In genomic region chr6:25965452-25965851, GRCm38 (mm10) we compare ENCODE assay signal across 17 mouse cellular contexts.
"Had no signal": no experiment of that assay in that cellular context is flagged by ENCODE, and none has a peak within 500 bp of the region (broad histone marks: within the 10 kb centered on the region; RNA-seq: fewer than 3 reads in every experiment).

No protein-coding gene starts in this region.

- H3K27me3 ChIP-seq: neural tube, embryonic 12.5 days; neural tube, embryonic 13.5 days; neural tube, embryonic 15.5 days; stomach, embryonic 15.5 days had no signal

- H3K36me3 ChIP-seq: neural tube, embryonic 12.5 days; neural tube, embryonic 13.5 days; neural tube, embryonic 15.5 days; stomach, embryonic 15.5 days had no signal

- H3K27ac ChIP-seq: neural tube, embryonic 12.5 days; neural tube, embryonic 13.5 days; neural tube, embryonic 15.5 days; stomach, embryonic 15.5 days; stomach, postnatal 0 days had no signal

- DNase-seq: retina, postnatal 1 day; right cerebral cortex, adult 18-20 months; right cerebral cortex, postnatal 14 days; right cerebral cortex, postnatal 25 days; right cerebral cortex, postnatal 4 days; spleen, adult 18-20 months; thymus, adult 18-20 months; thymus, adult 2 months; thymus, postnatal 14 days; thymus, postnatal 25 days; thymus, postnatal 36 days; thymus, postnatal 4 days had no signal

- H3K4me1 ChIP-seq: neural tube, embryonic 12.5 days; neural tube, embryonic 13.5 days; neural tube, embryonic 15.5 days; stomach, embryonic 15.5 days had no signal

- H3K9ac ChIP-seq: neural tube, embryonic 12.5 days; neural tube, embryonic 13.5 days; neural tube, embryonic 15.5 days; stomach, embryonic 15.5 days had no signal

- H3K9me3 ChIP-seq: neural tube, embryonic 12.5 days; neural tube, embryonic 13.5 days; neural tube, embryonic 15.5 days; stomach, embryonic 15.5 days had no signal

- H3K4me2 ChIP-seq: neural tube, embryonic 12.5 days; neural tube, embryonic 13.5 days; neural tube, embryonic 15.5 days; stomach, embryonic 15.5 days had no signal

- H3K4me3 ChIP-seq: neural tube, embryonic 12.5 days; neural tube, embryonic 13.5 days; neural tube, embryonic 15.5 days; stomach, embryonic 15.5 days had no signal
